Mouse (Mus musculus) CH12.LX (cell line): ENCODE results near the gene Sod2.
"Not testable (repeated sequence)": the region's sequence is repeated elsewhere in the genome, so short reads cannot be mapped to it uniquely, and the experiment has no call there.

Source experiments
- BHLHE40 ChIP-seq: IDR thresholded peaks from 2 replicates; pipeline ENCODE4 v1.6.1; 2011; ENCODE audit warnings: mild to moderate bottlenecking, low read depth, low read length, improper control_type of control experiment
- CTCF ChIP-seq, 2 experiments: IDR thresholded peaks in 1 of 2; conservative IDR thresholded peaks in 1 of 2; 2 replicates each; pipeline ENCODE4 v1.5.1; 2011 to 2012; ENCODE audit warnings: low read depth in 2 of 2, low read length in 2 of 2, improper control_type of control experiment in 1 of 2, inconsistent platforms in 1 of 2, mild to moderate bottlenecking in 1 of 2, moderate library complexity in 1 of 2
- E2F4 ChIP-seq: IDR thresholded peaks from 2 replicates; pipeline ENCODE4 v1.6.1; 2011; ENCODE audit warnings: low read depth, low read length, improper control_type of control experiment; ENCODE audit not compliant: insufficient replicate concordance
- ELF1 ChIP-seq: IDR thresholded peaks from 2 replicates; pipeline ENCODE4 v1.6.1; 2014; ENCODE audit warnings: low read depth, mild to moderate bottlenecking, inconsistent platforms, low read length, improper control_type of control experiment
- GABPA ChIP-seq: IDR thresholded peaks from 2 replicates; pipeline ENCODE4 v1.6.1; 2012; ENCODE audit warnings: low read depth, low read length, improper control_type of control experiment, inconsistent platforms; ENCODE audit not compliant: insufficient replicate concordance
- MAFK ChIP-seq: IDR thresholded peaks from 2 replicates; pipeline ENCODE4 v1.6.1; 2011; ENCODE audit warnings: low read length, improper control_type of control experiment; ENCODE audit not compliant: insufficient replicate concordance
- NELFE ChIP-seq: IDR thresholded peaks from 2 replicates; pipeline ENCODE4 v1.6.1; 2011; ENCODE audit warnings: low read depth, low read length, improper control_type of control experiment
- POLR2A ChIP-seq: IDR thresholded peaks from 2 replicates; pipeline ENCODE4 v1.6.1; 2011; ENCODE audit warnings: low read depth, mild to moderate bottlenecking, improper control_type of control experiment, low read length
- SIN3A ChIP-seq: IDR thresholded peaks from 2 replicates; pipeline ENCODE4 v1.6.1; 2012; ENCODE audit warnings: low read length, improper control_type of control experiment, inconsistent platforms
- SMC3 ChIP-seq: IDR thresholded peaks from 2 replicates; pipeline ENCODE4 v1.6.1; 2011; ENCODE audit warnings: low read depth, low read length, improper control_type of control experiment
- TCF12 ChIP-seq: IDR thresholded peaks from 2 replicates; pipeline ENCODE4 v1.6.1; 2014; ENCODE audit warnings: low read depth, mild to moderate bottlenecking, inconsistent platforms, low read length, improper control_type of control experiment
- USF1 ChIP-seq: IDR thresholded peaks from 2 replicates; pipeline ENCODE4 v1.6.1; 2014; ENCODE audit warnings: low read depth, mild to moderate bottlenecking, inconsistent platforms, low read length, improper control_type of control experiment
- ZC3H11A ChIP-seq: IDR thresholded peaks from 2 replicates; pipeline ENCODE4 v1.6.1; 2012; ENCODE audit warnings: low read depth, mild to moderate bottlenecking, inconsistent platforms, low read length, improper control_type of control experiment

- TF ChIP-seq ELF1; POLR2A; CTCF (conservative IDR thresholded peaks at IDR 0.05 in 1 of 2, IDR thresholded peaks at IDR 0.05 in 1 of 2; ENCODE audit: low read depth in 2 of 2, low read length in 2 of 2); USF1; SIN3A; TCF12; MAFK; GABPA; NELFE; E2F4; BHLHE40; ZC3H11A; SMC3: not testable (repeated sequence)
These were observed 2.2 kb upstream of the Sod2 start for GRCm38 (mm10) chr17:13004436-13004835.
